Mouse (Mus musculus) MEL (cell line): ENCODE results near the gene Pip5kl1. TPM values are rescaled to one million over a fixed set of nuclear protein-coding genes. Genes with fewer than 3 reads are reported as not detected.

Source experiments
- DNase-seq: peaks from one replicate; pipeline ENCODE4 v3.0.0; 2011; ENCODE audit warnings: low read depth, low spot score
- H3K27ac ChIP-seq: 2 replicates; pipeline ENCODE4 v1.5.1; 2012; ENCODE audit warnings: low read depth, mild to moderate bottlenecking, control low read depth, low read length, moderate library complexity; ENCODE audit not compliant: control insufficient read depth
- H3K27me3 ChIP-seq, 2 experiments: fragments of 150-350 bp in 1 of 2; sonication (generic) in 1 of 2; 2 replicates each; pipeline ENCODE4 v1.6.1; 2012; ENCODE audit warnings: low read length in 2 of 2, mild to moderate bottlenecking in 2 of 2, improper control_type of control experiment in 1 of 2, moderate library complexity in 1 of 2; ENCODE audit not compliant: insufficient read depth in 2 of 2, control insufficient read depth in 1 of 2
- H3K36me3 ChIP-seq, 2 experiments: 2 replicates each; pipeline ENCODE4 v1.6.1; 2012 to 2014; ENCODE audit warnings: low read length in 2 of 2, improper control_type of control experiment in 1 of 2, inconsistent platforms in 1 of 2, mild to moderate bottlenecking in 1 of 2; ENCODE audit not compliant: insufficient read depth in 2 of 2, control insufficient read depth in 1 of 2
- H3K4me1 ChIP-seq, 2 experiments: fragments of 150-350 bp in 1 of 2; sonication (generic) in 1 of 2; 2 replicates each; pipeline ENCODE4 v1.6.1; 2012; ENCODE audit warnings: low read length in 2 of 2, improper control_type of control experiment in 1 of 2, mild to moderate bottlenecking in 1 of 2; ENCODE audit not compliant: insufficient read depth in 2 of 2, control insufficient read depth in 1 of 2
- H3K4me3 ChIP-seq, 2 experiments: fragments of 150-350 bp in 1 of 2; sonication (generic) in 1 of 2; 2 replicates each; pipeline ENCODE4 v1.5.1; 2012; ENCODE audit warnings: low read depth in 2 of 2, low read length in 2 of 2, mild to moderate bottlenecking in 2 of 2, moderate library complexity in 2 of 2, control low read depth in 1 of 2, improper control_type of control experiment in 1 of 2; ENCODE audit not compliant: control insufficient read depth in 1 of 2, insufficient read depth in 1 of 2
- H3K79me2 ChIP-seq: 2 replicates; pipeline ENCODE4 v1.6.1; 2012; ENCODE audit warnings: mild to moderate bottlenecking, low read length, moderate library complexity; ENCODE audit not compliant: control insufficient read depth, poor library complexity, insufficient read depth
- H3K9ac ChIP-seq: 2 replicates; pipeline ENCODE4 v1.6.1; 2012; ENCODE audit warnings: low read depth, mild to moderate bottlenecking, control low read depth, low read length, moderate library complexity; ENCODE audit not compliant: control insufficient read depth, poor library complexity, severe bottlenecking
- H3K9me3 ChIP-seq: fragments of 150-350 bp; sonication (generic); replicated peaks from 2 replicates; pipeline ENCODE4 v1.6.1; 2012; ENCODE audit warnings: mild to moderate bottlenecking, low read length, improper control_type of control experiment, moderate library complexity; ENCODE audit not compliant: insufficient read depth
- BHLHE40 ChIP-seq: IDR thresholded peaks from 2 replicates; pipeline ENCODE4 v1.6.1; 2012; ENCODE audit warnings: low read depth, mild to moderate bottlenecking, inconsistent platforms, low read length, improper control_type of control experiment, borderline replicate concordance
- CHD1 ChIP-seq: IDR thresholded peaks from 2 replicates; pipeline ENCODE4 v1.6.1; 2012; ENCODE audit warnings: low read depth, mild to moderate bottlenecking, inconsistent platforms, low read length, improper control_type of control experiment
- ETS1 ChIP-seq: IDR thresholded peaks from 2 replicates; pipeline ENCODE4 v1.6.1; 2012; ENCODE audit warnings: low read depth, mild to moderate bottlenecking, inconsistent platforms, low read length, improper control_type of control experiment, moderate library complexity
- HCFC1 ChIP-seq: IDR thresholded peaks from 2 replicates; pipeline ENCODE4 v1.6.1; 2012; ENCODE audit warnings: low read depth, mild to moderate bottlenecking, inconsistent platforms, low read length, improper control_type of control experiment, moderate library complexity
- JUND ChIP-seq: IDR thresholded peaks from 2 replicates; pipeline ENCODE4 v1.6.1; 2011; ENCODE audit warnings: low read depth, mild to moderate bottlenecking, improper control_type of control experiment, low read length
- MAX ChIP-seq: IDR thresholded peaks from 2 replicates; pipeline ENCODE4 v1.6.1; 2011; ENCODE audit warnings: low read length, improper control_type of control experiment
- MXI1 ChIP-seq: IDR thresholded peaks from 2 replicates; pipeline ENCODE4 v1.6.1; 2011; ENCODE audit warnings: mild to moderate bottlenecking, low read depth, low read length, improper control_type of control experiment
- MYB ChIP-seq: IDR thresholded peaks from 2 replicates; pipeline ENCODE4 v1.6.1; 2011; ENCODE audit warnings: mild to moderate bottlenecking, low read depth, low read length, improper control_type of control experiment
- NRF1 ChIP-seq: IDR thresholded peaks from 2 replicates; pipeline ENCODE4 v1.6.1; 2014; ENCODE audit warnings: low read depth, mild to moderate bottlenecking, inconsistent platforms, low read length, improper control_type of control experiment, moderate library complexity; ENCODE audit not compliant: poor library complexity, insufficient read depth, severe bottlenecking
- POLR2AphosphoS2 ChIP-seq: IDR thresholded peaks from 2 replicates; pipeline ENCODE4 v1.6.1; 2011; ENCODE audit warnings: low read length, improper control_type of control experiment
- RAD21 ChIP-seq: IDR thresholded peaks from 2 replicates; pipeline ENCODE4 v1.6.1; 2011; ENCODE audit warnings: mild to moderate bottlenecking, low read depth, low read length, improper control_type of control experiment
- RCOR1 ChIP-seq: IDR thresholded peaks from 2 replicates; pipeline ENCODE4 v1.6.1; 2012; ENCODE audit warnings: low read depth, mild to moderate bottlenecking, inconsistent platforms, low read length, improper control_type of control experiment
- SMC3 ChIP-seq: IDR thresholded peaks from 2 replicates; pipeline ENCODE4 v1.6.1; 2011; ENCODE audit warnings: low read depth, low read length, improper control_type of control experiment
- UBTF ChIP-seq: IDR thresholded peaks from 2 replicates; pipeline ENCODE4 v1.6.1; 2012; ENCODE audit warnings: low read depth, mild to moderate bottlenecking, inconsistent platforms, low read length, improper control_type of control experiment, moderate library complexity, borderline replicate concordance; ENCODE audit not compliant: insufficient read depth
- USF2 ChIP-seq, 2 experiments: IDR thresholded peaks; 2 replicates each; pipeline ENCODE4 v1.6.1; 2011 to 2012; ENCODE audit warnings: improper control_type of control experiment in 2 of 2, low read length in 2 of 2, borderline replicate concordance in 1 of 2, inconsistent platforms in 1 of 2, low read depth in 1 of 2, mild to moderate bottlenecking in 1 of 2; ENCODE audit not compliant: insufficient read depth in 1 of 2
- ZC3H11A ChIP-seq: IDR thresholded peaks from 2 replicates; pipeline ENCODE4 v1.6.1; 2012; ENCODE audit warnings: low read depth, mild to moderate bottlenecking, inconsistent platforms, low read length, improper control_type of control experiment
- polyA plus RNA-seq, 2 experiments: library from polyadenylated mRNA; stranded (reverse) in 1 of 2; unstranded in 1 of 2; fragments of >175 nt in 1 of 2; fragments of >200 nt in 1 of 2; gene quantifications; 2 replicates each; pipeline versions ENCODE4 v1.2.1 to v1.2.4; 2012; ENCODE audit warnings: low replicate concordance in 2 of 2, low read depth in 1 of 2; ENCODE audit not compliant: insufficient read length in 2 of 2, insufficient read depth in 1 of 2, missing spikeins in 1 of 2
- total RNA-seq: library from RNA; depleted of rRNA; stranded (reverse); fragments of 300-350 nt; gene quantifications from 2 replicates; pipeline ENCODE4 v1.2.3, GENCODE M21; 2012; rRNA removed

Gene Pip5kl1
- total RNA-seq (0.56 and 0.58 TPM in 2 replicates), polyA plus RNA-seq (under 1 TPM in 1 of 2 experiments, not detected in 1; 0.22 TPM)

- DNase-seq: no peak
- Histone ChIP-seq H3K36me3 (peaks cover 0 to 6% of the 10 kb centered on the region in 2 experiments; a peak in 1 of 4 replicates), H3K4me3 (no peak within 1 kb of the TSS)
- no peak for TF ChIP-seq RAD21
- 0 out of 2 replicates have a peak, but pooled peaks have one; percentile 37 for TF ChIP-seq POLR2AphosphoS2
- TF ChIP-seq, all 39 proteins: peak for 1
- H3K9ac ChIP-seq: no peak within 1 kb of the TSS
- peaks cover 3 to 7% of the 10 kb centered on the region in 2 experiments; a peak in 2 of 4 replicates for H3K4me1 ChIP-seq
- no peak within 1 kb of the TSS for H3K27ac ChIP-seq
- H3K27me3 ChIP-seq: no peaks in the 10 kb centered on the region
- H3K9me3 ChIP-seq: no peaks in the 10 kb centered on the region
- H3K79me2 ChIP-seq: peaks cover 15% of the 10 kb centered on the region
Measured at GRCm38 (mm10) chr2:32574497-32574896, at the start of gene Pip5kl1. Gene Pip5kl1 (plus strand): TSS chr2:32574797.

- no peak overlapping the region for H3K27ac ChIP-seq
- TF ChIP-seq SMC3: no peak
- TF ChIP-seq ZC3H11A: no peak
- no peak for TF ChIP-seq RAD21
- TF ChIP-seq JUND: no peak
- no peak for TF ChIP-seq BHLHE40
- no peak for TF ChIP-seq HCFC1
- no peak for TF ChIP-seq CHD1
- no peak for TF ChIP-seq MYB
- no peak for TF ChIP-seq MAX
- TF ChIP-seq UBTF: no peak
- no peak for TF ChIP-seq MXI1
- no peak for TF ChIP-seq USF2 (IDR thresholded peaks at IDR 0.05; ENCODE audit: borderline replicate concordance in 1 of 2, insufficient read depth in 1 of 2, low read depth in 1 of 2, low read length in 2 of 2)
- no peak for TF ChIP-seq RCOR1
- TF ChIP-seq NRF1: no peak
- TF ChIP-seq ETS1: no peak
- peaks cover 3% of the 10 kb centered on the region in 2 experiments; a peak in 2 of 4 replicates for H3K27me3 ChIP-seq
Measured at GRCm38 (mm10) chr2:32525816-32526215, 48.8 kb upstream of the Pip5kl1 start.

More at GRCm38 (mm10) chr2:32525816-32526215, 48.8 kb upstream of the Pip5kl1 start:
- H3K36me3 ChIP-seq: no peaks in the 10 kb centered on the region
- H3K9me3 ChIP-seq: no peaks in the 10 kb centered on the region
- no peak overlapping the region for H3K9ac ChIP-seq
- DNase-seq: no peak
- no peaks in the 10 kb centered on the region for H3K79me2 ChIP-seq
- H3K4me3 ChIP-seq: no peak overlapping the region
- H3K4me1 ChIP-seq: no peaks in the 10 kb centered on the region
